Mouse (Mus musculus) left cerebral cortex, adult 2 months (tissue): ENCODE measurements around the gene Nutm1. TPM values are rescaled to one million over a fixed set of nuclear protein-coding genes. Genes with fewer than 3 reads are reported as not detected.

Experiments
- DNase-seq, 2 experiments: peaks; one replicate each; pipeline ENCODE4 v3.0.0; 2021 to 2022; ENCODE audit warnings: low spot score in 2 of 2, mixed read lengths in 1 of 2; ENCODE audit errors: extremely low spot score in 1 of 2
- H3K27ac ChIP-seq: fragments of 200-600 bp; 2 replicates; pipeline ENCODE4 v1.8.1; 2022
- H3K4me3 ChIP-seq: fragments of 200-600 bp; 2 replicates; pipeline ENCODE4 v1.8.1; 2022
- CTCF ChIP-seq: fragments of 200-600 bp; IDR thresholded peaks from 2 replicates; pipeline ENCODE4 v1.8.1; 2022; ENCODE audit warnings: antibody characterized with exemption, mild to moderate bottlenecking, moderate library complexity
- intact Hi-C: fragments of 180-260 bp; cut with DNase I; formaldehyde crosslinking; loops from one replicate; pipeline ENCODE4 v1.15.1; 2025
- total RNA-seq, 2 experiments: library from RNA; stranded (reverse); gene quantifications; 2 replicates each; pipeline ENCODE4 v1.2.3; 2021

Nutm1 gene
- total RNA-seq, 2 experiments from 2014 or later: not detected

GRCm38 (mm10) chr2:112254675-112255515 is 4.2 kb downstream of the Nutm1 start:
- H3K27ac ChIP-seq: no peak overlapping the region
- TF ChIP-seq CTCF: no peak
- DNase-seq: no peak
- H3K4me3 ChIP-seq: no peak overlapping the region
- intact Hi-C loops: no loop called here

GRCm38 (mm10) chr2:112249780-112250453 is 9.2 kb downstream of the Nutm1 start:
- peak overlapping the region; percentile 88 for H3K27ac ChIP-seq
- DNase-seq: no peak
- intact Hi-C loops: no loop called here
- TF ChIP-seq CTCF: no peak
- no peak overlapping the region for H3K4me3 ChIP-seq

- H3K4me3 ChIP-seq: no peak overlapping the region
- TF ChIP-seq CTCF: no peak
- DNase-seq: no peak
- H3K27ac ChIP-seq: no peak overlapping the region; the same call in 1 of the 2 replicates
- intact Hi-C loops: no loop called here
Observed at GRCm38 (mm10) chr2:112247323-112247722, 11.8 kb downstream of the Nutm1 start.

GRCm38 (mm10) chr2:112246193-112246592 is 12.9 kb downstream of the Nutm1 start:
- no peak overlapping the region for H3K27ac ChIP-seq
- intact Hi-C loops: no loop called here
- H3K4me3 ChIP-seq: no peak overlapping the region
- TF ChIP-seq CTCF: no peak
- DNase-seq: no peak

GRCm38 (mm10) chr2:112245307-112245706 is 13.8 kb downstream of the Nutm1 start:
- DNase-seq: no peak
- TF ChIP-seq CTCF: no peak
- intact Hi-C loops: no loop called here

GRCm38 (mm10) chr2:112241787-112242186 is 17.3 kb downstream of the Nutm1 start:
- intact Hi-C loops: no loop called here
- no peak overlapping the region for H3K27ac ChIP-seq
- TF ChIP-seq CTCF: no peak
- DNase-seq: no peak
- no peak overlapping the region for H3K4me3 ChIP-seq

More at GRCm38 (mm10) chr2:112245307-112245706, 13.8 kb downstream of the Nutm1 start:
- no peak overlapping the region for H3K27ac ChIP-seq
- H3K4me3 ChIP-seq: no peak overlapping the region

- peak overlapping the region; percentile 100 for H3K27ac ChIP-seq
- peak; percentile 11 for TF ChIP-seq CTCF
- peak; percentile 41 to 45 for DNase-seq
- intact Hi-C loops: loop anchor here (1.0 to 2.0 kb wide), 2 partner anchors 21 to 99 kb away; partner anchors contain the start of gene Nop10
- H3K4me3 ChIP-seq: peak overlapping the region; percentile 100
Observed at GRCm38 (mm10) chr2:112239935-112240721, 19.0 kb downstream of the Nutm1 start.

- peak; percentile 100 for TF ChIP-seq CTCF
- peak; percentile 90 to 95 for DNase-seq
- Histone ChIP-seq H3K4me3 (peak within 1 kb of the TSS; percentile 100), H3K27ac (peak within 1 kb of the TSS; percentile 100)
- intact Hi-C loops: loop anchor here (1.0 to 2.0 kb wide), 2 partner anchors 21 to 100 kb away; partner anchors contain the start of gene Nop10
Observed at GRCm38 (mm10) chr2:112239212-112239934, 19.7 kb downstream of the Nutm1 start, which contains the start of gene Lpcat4. Gene Lpcat4, plus strand, starts transcription at chr2:112239468.

GRCm38 (mm10) chr2:112238006-112238405 is 21.1 kb downstream of the Nutm1 start:
- intact Hi-C loops: loop anchor here (2.0 kb wide), 1 partner anchor 23 kb away; the partner anchor contains the start of gene Nop10
- DNase-seq: no peak
- Histone ChIP-seq H3K27ac (no peak overlapping the region), H3K4me3 (no peak overlapping the region)
- TF ChIP-seq CTCF: no peak

GRCm38 (mm10) chr2:112236620-112237019 is 22.5 kb downstream of the Nutm1 start:
- Histone ChIP-seq H3K4me3 (no peak overlapping the region), H3K27ac (no peak overlapping the region)
- TF ChIP-seq CTCF: no peak
- intact Hi-C loops: no loop called here
- DNase-seq: no peak

- no peak for TF ChIP-seq CTCF
- intact Hi-C loops: no loop called here
- no peak for DNase-seq
- Histone ChIP-seq H3K4me3 (no peak overlapping the region), H3K27ac (no peak overlapping the region)
Observed at GRCm38 (mm10) chr2:112232623-112233022, 26.5 kb downstream of the Nutm1 start.
